Mouse (Mus musculus) neural tube, embryonic 12.5 days (tissue): ENCODE measurements around the gene Olfr1512. TPM values are rescaled to one million over a fixed set of nuclear protein-coding genes. Genes with fewer than 3 reads are reported as not detected.

Experiments used
- ATAC-seq: fragments of 200-750 bp; cut with Nextera tagmentation; 2 replicates; pipeline ENCODE4 v1.8.0; 2017; ENCODE audit warnings: low read depth, mild to moderate bottlenecking, moderate TSS enrichment, moderate library complexity; ENCODE audit not compliant: low FRiP score
- H3K27ac ChIP-seq: fragments of 300-500 bp; sonication (generic); 2 replicates; pipeline ENCODE4 v1.5.1; 2016
- H3K27me3 ChIP-seq: fragments of 300-500 bp; sonication (generic); replicated peaks from 2 replicates; pipeline ENCODE4 v1.6.1; 2016; ENCODE audit warnings: mild to moderate bottlenecking
- H3K36me3 ChIP-seq: fragments of 300-500 bp; sonication (generic); 2 replicates; pipeline ENCODE4 v1.6.1; 2016; ENCODE audit warnings: mild to moderate bottlenecking
- H3K4me1 ChIP-seq: fragments of 300-500 bp; sonication (generic); 2 replicates; pipeline ENCODE4 v1.6.1; 2016
- H3K4me2 ChIP-seq: fragments of 300-500 bp; sonication (generic); replicated peaks from 2 replicates; pipeline ENCODE4 v1.6.1; 2016; ENCODE audit warnings: mild to moderate bottlenecking
- H3K4me3 ChIP-seq: fragments of 300-500 bp; sonication (generic); 2 replicates; pipeline ENCODE4 v1.5.1; 2016
- H3K9ac ChIP-seq: fragments of 300-500 bp; sonication (generic); 2 replicates; pipeline ENCODE4 v1.6.1; 2016; ENCODE audit warnings: mild to moderate bottlenecking
- H3K9me3 ChIP-seq: fragments of 300-500 bp; sonication (generic); 2 replicates; pipeline ENCODE4 v1.6.1; 2016; ENCODE audit warnings: mild to moderate bottlenecking
- WGBS: fragments of 180-500 bp; shearing (Covaris S2); methylation state at CpG from one replicate; pipeline ENCODE4 v1.1.7; 2016; 5-methylcytosine and 5-hydroxymethylcytosine counted together
- polyA plus RNA-seq: library from polyadenylated mRNA; unstranded; fragments of >200 nt; fragmentation: Nextera tagmentation; extraction: Ambion mirVana; gene quantifications from 2 replicates; pipeline ENCODE4 v1.2.1, GENCODE M21; 2016

Olfr1512 gene
- polyA plus RNA-seq, 1 experiment from 2014 or later, result not detected

GRCm38 (mm10) chr14:52331069-52331750, 47.8 kb downstream of the Olfr1512 start:
- H3K36me3 ChIP-seq, result no peaks in the 10 kb centered on the region
- H3K9ac ChIP-seq, result no peak overlapping the region
- no peak for ATAC-seq
- 8% methylated on average over 4 of the region's 4 CpGs for WGBS
- peak overlapping the region; percentile 37; the same call in 1 of the 2 replicates for H3K27ac ChIP-seq
- H3K9me3 ChIP-seq, result no peaks in the 10 kb centered on the region
- H3K4me1 ChIP-seq, result peaks cover 10% of the 10 kb centered on the region
- no peak overlapping the region for H3K4me2 ChIP-seq
- no peak overlapping the region for H3K4me3 ChIP-seq
- H3K27me3 ChIP-seq, result no peaks in the 10 kb centered on the region

- under 1% methylated on average over 26 of the region's 26 CpGs for WGBS
- Histone ChIP-seq H3K4me1 (peaks cover 18% of the 10 kb centered on the region), H3K4me3 (peak within 1 kb of the TSS; percentile 54), H3K27me3 (no peaks in the 10 kb centered on the region), H3K9me3 (no peaks in the 10 kb centered on the region), H3K4me2 (peak within 1 kb of the TSS; percentile 87), H3K27ac (peak within 1 kb of the TSS; percentile 75), H3K9ac (peak within 1 kb of the TSS; percentile 66), H3K36me3 (no peaks in the 10 kb centered on the region)
- ATAC-seq, result peak; percentile 83
Observed at GRCm38 (mm10) chr14:52327910-52328812, 50.8 kb downstream of the Olfr1512 start, which contains the start of gene Sall2. Gene Sall2, minus strand, starts transcription at chr14:52328762.

DNA sequence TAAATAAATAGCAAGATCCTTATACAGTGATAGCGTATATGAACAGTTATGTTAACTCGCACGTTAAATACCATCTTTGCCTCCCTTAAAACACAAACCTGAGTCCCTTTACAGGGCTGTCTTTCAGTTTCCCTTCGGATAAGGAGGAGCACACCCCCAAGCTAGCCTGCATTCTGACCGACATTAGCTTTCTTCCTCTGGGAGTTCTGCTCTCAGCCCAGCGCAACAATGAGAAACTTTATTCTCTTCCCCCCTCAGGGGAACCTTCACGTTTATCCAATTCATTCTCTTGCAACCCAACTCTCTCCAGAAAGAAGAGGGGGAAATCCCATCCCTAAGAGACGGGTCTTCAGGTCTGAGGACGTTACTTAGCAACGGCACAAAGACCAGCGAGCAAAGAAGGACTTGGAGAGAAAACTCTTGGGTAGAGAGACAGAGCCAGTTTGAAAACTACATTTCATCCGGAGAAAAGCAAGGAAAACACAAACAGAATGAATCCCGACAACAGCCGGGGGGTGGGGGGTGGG, 51.5 kb downstream of the Olfr1512 start:
- 1% methylated on average over 14 of the region's 14 CpGs for WGBS
- peak overlapping the region; percentile 87 for H3K4me2 ChIP-seq
- ATAC-seq, result peak; percentile 72
- H3K9ac ChIP-seq, result peak overlapping the region; percentile 66
- H3K4me1 ChIP-seq, result peaks cover 18% of the 10 kb centered on the region
- H3K36me3 ChIP-seq, result no peaks in the 10 kb centered on the region
- H3K27ac ChIP-seq, result peak overlapping the region; percentile 75; the same call in 1 of the 2 replicates
- peak overlapping the region; percentile 54 for H3K4me3 ChIP-seq
- H3K9me3 ChIP-seq, result no peaks in the 10 kb centered on the region
- no peaks in the 10 kb centered on the region for H3K27me3 ChIP-seq

GRCm38 (mm10) chr14:52325890-52326289, 53.1 kb downstream of the Olfr1512 start:
- no peak for ATAC-seq
- Histone ChIP-seq H3K9ac (0 out of 2 replicates have a peak overlapping the region, but pooled peaks have one; percentile 8), H3K27me3 (no peaks in the 10 kb centered on the region), H3K27ac (no peak overlapping the region), H3K9me3 (no peaks in the 10 kb centered on the region), H3K4me2 (peak overlapping the region; percentile 87), H3K36me3 (no peaks in the 10 kb centered on the region), H3K4me1 (peaks cover 18% of the 10 kb centered on the region), H3K4me3 (no peak overlapping the region; the same call in 1 of the 2 replicates)
- 2% methylated on average over 4 of the region's 4 CpGs for WGBS

Other genes starting within 250 kb of the Olfr1512 start
- gene Supt16, start 181.8 kb downstream of the Olfr1512 start, polyA plus RNA-seq, result 57.8 and 64.4 TPM in 2 replicates
- gene Chd8, start 121.4 kb downstream of the Olfr1512 start, polyA plus RNA-seq, result 46.0 and 48.6 TPM in 2 replicates
- gene Tox4, start 100.0 kb downstream of the Olfr1512 start, polyA plus RNA-seq, result 51.8 and 56.6 TPM in 2 replicates
- gene Rab2b, start 99.6 kb downstream of the Olfr1512 start, polyA plus RNA-seq, result 43.7 and 52.9 TPM in 2 replicates
- 58.7 and 58.8 TPM in 2 replicates for gene Mettl3, start 74.0 kb downstream of the Olfr1512 start, polyA plus RNA-seq
- gene Sall2, start 50.4 kb downstream of the Olfr1512 start, polyA plus RNA-seq, result 55.8 and 57.3 TPM in 2 replicates
- 0.09 TPM in 1 of 2 replicates, not detected in the other for gene Olfr1513, start 22.8 kb downstream of the Olfr1512 start, polyA plus RNA-seq
- 0.27 TPM in 1 of 2 replicates, not detected in the other for gene Olfr1511, start 18.2 kb upstream of the Olfr1512 start, polyA plus RNA-seq
- gene Olfr1510, start 35.2 kb upstream of the Olfr1512 start, polyA plus RNA-seq, result not detected in 2 replicates
- not detected in 2 replicates for gene Olfr1509, start 63.8 kb upstream of the Olfr1512 start, polyA plus RNA-seq
- gene Olfr1508, start 88.3 kb upstream of the Olfr1512 start, polyA plus RNA-seq, result not detected in 2 replicates
- not detected in 2 replicates for gene Olfr1507, start 116.6 kb upstream of the Olfr1512 start, polyA plus RNA-seq